Mouse (Mus musculus): ENCODE measurements around the gene Sh3gl1. TPM values are rescaled to one million over a fixed set of nuclear protein-coding genes. Genes with fewer than 3 reads are reported as not detected.
A peak's percentile ranks its signal among the peaks of the same experiment; 100 is the strongest.

Sh3gl1 gene
- polyA plus RNA-seq, 1 experiment from 2014 or later, result 155 TPM

DNA sequence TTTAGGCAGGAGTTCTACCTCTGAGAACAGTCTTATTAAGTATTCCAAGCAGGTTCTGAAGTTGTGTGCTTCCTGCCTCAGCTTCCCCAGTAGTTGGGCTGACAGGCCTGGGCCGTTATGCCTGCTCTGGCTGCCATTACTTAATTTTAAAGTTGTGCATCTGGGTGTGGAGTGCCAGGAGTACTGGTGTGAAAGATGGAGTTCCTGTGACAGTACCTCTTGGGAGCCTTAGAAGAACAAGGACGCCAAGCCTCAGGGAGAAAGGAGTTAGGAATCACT is 26.5 kb downstream of the Sh3gl1 start:
- H3K36me3 ChIP-seq (ENCODE audit: control insufficient read depth, insufficient read depth, low read length), result peaks cover 34% of the 10 kb centered on the region
- 32% methylated on average over 2 of the region's 2 CpGs for whole genome bisulfite sequencing
- H3K27ac ChIP-seq (ENCODE audit: low read depth, low read length), result no peak overlapping the region
- H3K27me3 ChIP-seq (ENCODE audit: control insufficient read depth, insufficient read depth, low read length), result no peaks in the 10 kb centered on the region
- H3K4me3 ChIP-seq (ENCODE audit: low read length), result peak overlapping the region; percentile 75
- peak overlapping the region; percentile 97 for H3K4me2 ChIP-seq (replicated peaks; ENCODE audit: low read depth, low read length)
- H3K9ac ChIP-seq (ENCODE audit: low read depth, low read length), result peak overlapping the region; percentile 80; the same call in 1 of the 2 replicates
- H3K9me3 ChIP-seq (ENCODE audit: control insufficient read depth, low read length), result no peaks in the 10 kb centered on the region
- peaks cover 13% of the 10 kb centered on the region for H3K4me1 ChIP-seq (ENCODE audit: control insufficient read depth, insufficient read depth, low read length)
- ATAC-seq (ENCODE audit: low FRiP score, low TSS enrichment), result no peak

DNA sequence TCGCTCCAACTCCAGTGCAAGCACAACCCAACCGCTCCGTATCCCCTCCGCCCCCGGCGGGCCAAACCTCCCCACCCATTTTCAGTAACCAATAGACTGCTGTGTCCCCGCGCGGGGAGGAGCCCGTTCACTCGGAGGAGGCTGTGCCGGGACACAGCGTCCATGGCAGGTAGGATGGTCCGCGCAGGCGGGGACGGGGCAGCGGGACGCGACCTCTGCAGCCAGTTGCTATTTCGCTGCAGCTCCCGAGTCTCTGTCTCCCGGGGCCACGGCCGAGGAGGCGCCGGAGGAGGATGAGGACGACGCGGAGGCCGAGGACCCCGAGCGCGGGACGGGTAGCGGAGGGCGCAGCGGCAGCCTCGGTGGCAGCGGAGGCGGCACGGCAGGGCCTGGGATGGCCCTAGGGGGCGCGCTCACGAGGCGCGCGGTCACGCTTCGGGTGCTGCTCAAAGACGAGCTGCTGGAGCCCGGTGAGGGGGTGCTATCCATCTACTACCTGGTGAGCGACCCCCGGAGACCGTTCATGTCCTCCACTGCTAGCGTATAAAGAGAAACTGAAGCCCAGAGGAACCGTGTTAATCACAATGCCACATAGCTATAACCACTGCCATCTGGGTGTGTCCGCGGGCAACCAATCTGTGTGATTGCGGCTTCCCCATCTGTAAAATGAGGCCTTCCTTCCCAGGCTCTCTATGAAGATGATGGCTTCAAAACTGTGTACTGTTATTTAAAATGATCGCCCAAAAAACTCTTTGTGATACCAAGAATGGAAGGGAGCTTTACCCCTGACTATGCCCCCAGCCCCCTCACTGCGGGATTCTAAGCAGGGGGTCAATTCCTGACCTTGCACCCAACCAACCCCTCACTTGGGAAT is 27.1 kb downstream of the Sh3gl1 start:
- peak overlapping the region; percentile 93 for H3K27ac ChIP-seq (ENCODE audit: low read depth, low read length)
- peak overlapping the region; percentile 80 for H3K9ac ChIP-seq (ENCODE audit: low read depth, low read length)
- H3K27me3 ChIP-seq (ENCODE audit: control insufficient read depth, insufficient read depth, low read length), result no peaks in the 10 kb centered on the region
- no peaks in the 10 kb centered on the region for H3K9me3 ChIP-seq (ENCODE audit: control insufficient read depth, low read length)
- H3K4me1 ChIP-seq (ENCODE audit: control insufficient read depth, insufficient read depth, low read length), result peaks cover 13% of the 10 kb centered on the region
- peaks cover 30% of the 10 kb centered on the region; the same call in 1 of the 2 replicates for H3K36me3 ChIP-seq (ENCODE audit: control insufficient read depth, insufficient read depth, low read length)
- WGBS, result 1% methylated on average over 60 of the region's 62 CpGs
- ATAC-seq (ENCODE audit: low FRiP score, low TSS enrichment), result peak; percentile 90
- H3K4me2 ChIP-seq (replicated peaks; ENCODE audit: low read depth, low read length), result peak overlapping the region; percentile 97
- H3K4me3 ChIP-seq (ENCODE audit: low read length), result peak overlapping the region; percentile 75

DNA sequence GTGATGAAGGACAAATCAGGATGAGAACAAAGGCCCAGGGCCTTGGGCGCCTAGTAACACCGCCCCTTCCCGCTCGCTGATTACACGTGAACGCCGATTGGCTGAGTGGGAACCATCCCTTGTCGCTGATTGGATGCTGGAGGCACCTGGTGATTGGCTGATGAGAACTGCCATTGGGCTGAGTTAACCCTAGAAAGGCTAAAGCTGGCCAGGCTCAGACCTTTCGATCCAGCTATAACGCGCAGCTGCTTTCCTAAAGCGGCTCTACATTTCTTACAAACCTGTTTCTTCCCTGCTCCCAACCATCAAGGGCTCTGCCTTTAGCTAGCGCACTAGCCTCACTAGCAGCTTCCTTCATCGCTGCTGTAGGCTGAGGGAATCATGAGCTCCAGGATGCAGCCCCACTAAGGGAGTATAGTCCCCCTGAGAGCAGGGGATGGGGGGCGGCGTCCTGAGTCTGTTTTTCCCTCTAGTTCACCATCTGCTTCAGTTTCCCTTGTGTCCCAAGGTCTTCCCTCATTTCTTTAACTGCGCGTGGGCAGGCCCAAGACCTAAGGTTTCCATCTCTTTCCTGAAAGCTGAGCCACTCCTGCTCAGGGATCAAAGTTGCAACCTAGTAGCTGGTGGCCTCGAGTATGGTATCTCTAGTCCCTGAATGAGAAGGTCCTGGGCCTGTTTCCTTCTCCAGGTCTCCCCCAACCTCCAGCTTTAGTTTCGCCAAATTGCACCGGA is 27.9 kb downstream of the Sh3gl1 start:
- Histone ChIP-seq H3K27ac (ENCODE audit: low read depth, low read length) (peak overlapping the region; percentile 93), H3K9ac (ENCODE audit: low read depth, low read length) (peak overlapping the region; percentile 80), H3K4me3 (ENCODE audit: low read length) (peak overlapping the region; percentile 75), H3K27me3 (ENCODE audit: control insufficient read depth, insufficient read depth, low read length) (no peaks in the 10 kb centered on the region), H3K4me1 (ENCODE audit: control insufficient read depth, insufficient read depth, low read length) (peaks cover 13% of the 10 kb centered on the region), H3K4me2 (replicated peaks; ENCODE audit: low read depth, low read length) (peak overlapping the region; percentile 97), H3K36me3 (ENCODE audit: control insufficient read depth, insufficient read depth, low read length) (peaks cover 25% of the 10 kb centered on the region; the same call in 1 of the 2 replicates), H3K9me3 (ENCODE audit: control insufficient read depth, low read length) (no peaks in the 10 kb centered on the region)
- under 1% methylated on average over 21 of the region's 21 CpGs for WGBS
- peak; percentile 93 for ATAC-seq (ENCODE audit: low FRiP score, low TSS enrichment)

DNA sequence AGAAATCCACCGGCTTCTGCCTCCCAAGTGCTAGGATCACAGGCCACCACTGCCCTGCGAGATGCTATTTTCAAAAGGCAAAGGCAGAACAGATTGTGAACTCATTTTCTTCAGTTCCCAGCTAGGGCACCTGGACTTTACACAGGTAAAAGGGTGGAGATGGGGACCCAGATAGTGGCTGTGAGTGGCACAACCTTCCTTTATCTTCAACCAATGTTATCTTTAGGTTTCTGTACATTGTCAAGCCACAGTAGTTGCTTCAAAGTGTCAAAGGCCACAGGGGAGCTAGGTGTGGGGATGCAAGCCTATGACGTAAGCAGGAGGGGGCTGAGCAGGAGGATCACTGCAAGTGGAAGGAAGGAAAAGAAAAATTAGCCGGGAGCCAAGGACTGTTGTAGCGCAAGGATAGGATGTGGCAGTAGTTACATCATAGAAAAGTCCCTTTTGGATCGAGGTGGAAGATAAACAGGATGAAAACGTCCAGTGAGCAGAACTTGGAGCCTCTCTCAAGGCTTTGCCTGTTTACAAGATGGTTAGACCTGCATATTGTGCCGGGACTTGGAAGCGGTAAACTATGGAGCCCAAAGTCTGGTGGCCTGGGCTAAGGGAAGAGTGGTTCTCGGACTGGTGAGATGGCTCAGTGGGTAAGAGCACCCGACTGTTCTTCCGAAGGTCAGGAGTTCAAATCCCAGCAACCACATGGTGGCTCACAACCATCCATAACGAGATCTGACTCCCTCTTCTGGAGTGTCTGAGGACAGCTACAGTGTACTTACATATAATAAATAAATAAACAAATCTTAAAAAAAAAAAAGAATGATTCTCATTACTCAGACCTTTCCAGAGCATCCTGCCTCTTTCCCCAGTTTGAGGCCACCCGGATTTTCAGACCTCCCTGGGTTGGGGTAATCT is 28.7 kb downstream of the Sh3gl1 start:
- Histone ChIP-seq H3K4me1 (ENCODE audit: control insufficient read depth, insufficient read depth, low read length) (peaks cover 13% of the 10 kb centered on the region), H3K36me3 (ENCODE audit: control insufficient read depth, insufficient read depth, low read length) (peaks cover 19% of the 10 kb centered on the region; the same call in 1 of the 2 replicates), H3K9me3 (ENCODE audit: control insufficient read depth, low read length) (no peaks in the 10 kb centered on the region), H3K4me3 (ENCODE audit: low read length) (peak overlapping the region; percentile 75), H3K27me3 (ENCODE audit: control insufficient read depth, insufficient read depth, low read length) (no peaks in the 10 kb centered on the region), H3K4me2 (replicated peaks; ENCODE audit: low read depth, low read length) (peak overlapping the region; percentile 97), H3K27ac (ENCODE audit: low read depth, low read length) (peak overlapping the region; percentile 83), H3K9ac (ENCODE audit: low read depth, low read length) (peak overlapping the region; percentile 38; the same call in 1 of the 2 replicates)
- peak; percentile 12 for ATAC-seq (ENCODE audit: low FRiP score, low TSS enrichment)
- WGBS, result 30% methylated on average over 13 of the region's 14 CpGs

DNA sequence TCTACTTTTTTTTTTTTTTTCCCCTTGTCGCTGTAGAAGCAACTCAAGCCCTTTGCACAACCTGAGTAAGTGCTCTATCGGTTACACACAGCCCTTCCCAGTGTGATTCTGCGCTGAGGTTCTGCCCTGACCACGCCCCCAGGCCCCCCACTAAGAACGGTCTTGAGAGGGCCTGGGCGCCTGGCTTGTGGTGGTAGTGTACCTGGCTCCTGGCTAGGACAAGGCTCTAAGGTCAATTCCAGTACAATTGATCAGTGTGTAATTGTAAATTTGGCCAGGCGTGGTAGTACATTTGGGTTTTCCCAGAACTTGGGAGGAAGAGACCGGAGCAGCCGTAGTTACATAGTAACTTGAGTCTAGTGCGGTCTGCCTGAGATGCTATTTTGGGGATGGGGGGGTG is 29.5 kb downstream of the Sh3gl1 start:
- H3K27ac ChIP-seq (ENCODE audit: low read depth, low read length), result peak overlapping the region; percentile 83; the same call in 1 of the 2 replicates
- no peak overlapping the region for H3K9ac ChIP-seq (ENCODE audit: low read depth, low read length)
- 42% methylated on average over 10 of the region's 10 CpGs for WGBS
- H3K27me3 ChIP-seq (ENCODE audit: control insufficient read depth, insufficient read depth, low read length), result no peaks in the 10 kb centered on the region
- no peaks in the 10 kb centered on the region for H3K9me3 ChIP-seq (ENCODE audit: control insufficient read depth, low read length)
- ATAC-seq (ENCODE audit: low FRiP score, low TSS enrichment), result no peak
- H3K4me1 ChIP-seq (ENCODE audit: control insufficient read depth, insufficient read depth, low read length), result peaks cover 13% of the 10 kb centered on the region
- no peak overlapping the region for H3K4me3 ChIP-seq (ENCODE audit: low read length)
- H3K36me3 ChIP-seq (ENCODE audit: control insufficient read depth, insufficient read depth, low read length), result peaks cover 12% of the 10 kb centered on the region; the same call in 1 of the 2 replicates
- no peak overlapping the region for H3K4me2 ChIP-seq (replicated peaks; ENCODE audit: low read depth, low read length)

DNA sequence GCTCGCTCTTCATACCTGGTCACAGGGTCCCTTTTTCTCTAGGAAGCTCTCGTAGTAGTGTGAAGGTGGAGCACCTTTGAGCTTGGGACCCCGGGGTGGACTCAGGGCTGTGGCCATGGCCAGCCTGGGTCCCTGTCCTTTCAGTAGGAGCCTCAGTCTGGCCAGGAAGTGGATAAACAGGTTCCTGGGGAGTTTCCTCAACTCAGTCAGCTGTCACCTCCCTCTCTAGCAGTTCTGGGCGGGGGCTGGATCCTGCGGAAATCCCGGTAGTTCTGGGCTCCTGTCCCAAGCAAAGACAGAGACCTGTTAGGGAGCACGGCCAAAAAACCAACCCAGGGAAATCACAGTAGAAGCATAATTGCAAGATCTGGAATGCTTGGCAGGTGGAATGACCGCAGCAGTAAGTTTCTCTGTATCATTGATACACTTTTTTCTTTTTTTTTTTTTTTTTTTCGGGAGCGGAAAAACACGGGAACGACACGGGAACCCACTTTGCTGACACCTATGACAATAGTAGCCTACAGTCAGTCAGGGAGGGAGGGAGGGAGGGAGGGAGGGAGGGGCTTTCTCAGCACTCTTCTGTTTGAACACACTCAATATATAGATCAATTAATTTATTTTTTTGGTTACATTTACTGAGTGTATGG is 30.9 kb downstream of the Sh3gl1 start, which contains the start of the genes Stap2 and Mpnd:
Gene Stap2, minus strand, starts transcription at position 170 of the 647 bp plus-strand sequence.
Gene Mpnd, plus strand, starts transcription at position 297 of the 647 bp plus-strand sequence.
- peaks cover 7% of the 10 kb centered on the region; the same call in 1 of the 2 replicates for H3K27me3 ChIP-seq (ENCODE audit: control insufficient read depth, insufficient read depth, low read length)
- 34% methylated on average over 13 of the region's 13 CpGs for WGBS
- H3K36me3 ChIP-seq (ENCODE audit: control insufficient read depth, insufficient read depth, low read length), result no peaks in the 10 kb centered on the region
- no peak for ATAC-seq (ENCODE audit: low FRiP score, low TSS enrichment)
- H3K4me2 ChIP-seq (replicated peaks; ENCODE audit: low read depth, low read length), result peak within 1 kb of the TSS; percentile 34; the same call in 1 of the 2 replicates
- H3K9me3 ChIP-seq (ENCODE audit: control insufficient read depth, low read length), result no peaks in the 10 kb centered on the region
- H3K9ac ChIP-seq (ENCODE audit: low read depth, low read length), result peak within 1 kb of the TSS; percentile 29; the same call in 1 of the 2 replicates
- H3K4me1 ChIP-seq (ENCODE audit: control insufficient read depth, insufficient read depth, low read length), result peaks cover 13% of the 10 kb centered on the region
- H3K4me3 ChIP-seq (ENCODE audit: low read length), result peak within 1 kb of the TSS; percentile 18
- no peak within 1 kb of the TSS for H3K27ac ChIP-seq (ENCODE audit: low read depth, low read length)

DNA sequence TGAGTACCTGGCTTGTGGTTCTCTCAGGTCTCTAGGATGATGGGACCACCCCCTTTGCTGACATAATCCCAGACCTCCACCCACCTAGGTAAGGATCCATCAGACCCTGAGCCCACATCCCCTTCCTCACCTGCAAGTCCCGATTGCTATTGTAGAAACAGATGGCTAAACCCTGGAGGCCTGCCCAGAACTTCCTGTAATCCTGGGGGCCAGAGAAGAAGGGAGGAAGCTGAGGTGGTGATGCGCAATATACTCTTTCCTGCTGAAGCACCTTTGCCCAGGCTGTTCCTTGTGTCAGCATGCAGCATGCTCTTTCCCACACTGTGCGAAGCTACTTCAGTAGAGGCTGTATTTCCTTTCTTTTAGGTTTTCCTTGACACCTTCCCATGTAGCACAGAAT is 33.4 kb downstream of the Sh3gl1 start:
- Histone ChIP-seq H3K9ac (ENCODE audit: low read depth, low read length) (no peak overlapping the region), H3K27me3 (ENCODE audit: control insufficient read depth, insufficient read depth, low read length) (peaks cover 13% of the 10 kb centered on the region), H3K4me3 (ENCODE audit: low read length) (no peak overlapping the region), H3K27ac (ENCODE audit: low read depth, low read length) (no peak overlapping the region), H3K9me3 (ENCODE audit: control insufficient read depth, low read length) (no peaks in the 10 kb centered on the region), H3K4me1 (ENCODE audit: control insufficient read depth, insufficient read depth, low read length) (0 out of 2 replicates have a peak, but pooled peaks cover 3% of the 10 kb centered on the region), H3K36me3 (ENCODE audit: control insufficient read depth, insufficient read depth, low read length) (no peaks in the 10 kb centered on the region), H3K4me2 (replicated peaks; ENCODE audit: low read depth, low read length) (no peak overlapping the region)
- WGBS, result 72% methylated on average over 3 of the region's 3 CpGs
- no peak for ATAC-seq (ENCODE audit: low FRiP score, low TSS enrichment)

All from kidney, embryonic 14.5 days (tissue).